Mouse (Mus musculus) heart, postnatal 0 days (tissue): ENCODE results near the gene Larp1. TPM values are rescaled to one million over a fixed set of nuclear protein-coding genes. Genes with fewer than 3 reads are reported as not detected.

Experiments
- ATAC-seq: fragments of 200-750 bp; cut with Nextera tagmentation; 2 replicates; pipeline ENCODE4 v1.8.0; 2017; ENCODE audit warnings: low read depth, moderate number of reproducible peaks, moderate library complexity; ENCODE audit not compliant: insufficient read depth
- DNase-seq: peaks from one replicate; pipeline ENCODE4 v3.0.0-alpha.2; 2016; ENCODE audit warnings: low spot score
- H3K27ac ChIP-seq: fragments of 300-500 bp; sonication (generic); 2 replicates; pipeline ENCODE4 v1.5.1; 2014; ENCODE audit warnings: low read depth, mild to moderate bottlenecking
- H3K27me3 ChIP-seq: fragments of 300-500 bp; sonication (generic); 2 replicates; pipeline ENCODE4 v1.6.1; 2014; ENCODE audit warnings: low read length, mixed read lengths; ENCODE audit not compliant: control insufficient read depth, insufficient read depth
- H3K36me3 ChIP-seq: fragments of 300-500 bp; sonication (generic); replicated peaks from 2 replicates; pipeline ENCODE4 v1.6.1; 2014; ENCODE audit warnings: low read length, mixed read lengths; ENCODE audit not compliant: control insufficient read depth, insufficient read depth
- H3K4me1 ChIP-seq: fragments of 300-500 bp; sonication (generic); 2 replicates; pipeline ENCODE4 v1.6.1; 2014; ENCODE audit warnings: antibody characterized with exemption; ENCODE audit not compliant: control insufficient read depth, insufficient read depth
- H3K4me2 ChIP-seq: fragments of 300-500 bp; sonication (generic); 2 replicates; pipeline ENCODE4 v1.6.1; 2014; ENCODE audit warnings: low read depth, mild to moderate bottlenecking, low read length, moderate library complexity
- H3K4me3 ChIP-seq: fragments of 300-500 bp; sonication (generic); 2 replicates; pipeline ENCODE4 v1.5.1; 2014; ENCODE audit warnings: low read depth, low read length
- H3K9ac ChIP-seq: fragments of 300-500 bp; sonication (generic); replicated peaks from 2 replicates; pipeline ENCODE4 v1.6.1; 2014; ENCODE audit warnings: low read depth, low read length, mixed read lengths
- H3K9me3 ChIP-seq: fragments of 300-500 bp; sonication (generic); replicated peaks from 2 replicates; pipeline ENCODE4 v1.6.1; 2016; ENCODE audit warnings: low read length; ENCODE audit not compliant: control insufficient read depth
- CTCF ChIP-seq: IDR thresholded peaks from 2 replicates; pipeline ENCODE4 v1.5.1; 2016; ENCODE audit warnings: antibody characterized with exemption, control low read depth, low read depth
- EP300 ChIP-seq: IDR thresholded peaks from 2 replicates; pipeline ENCODE4 v1.6.1; 2016; ENCODE audit warnings: antibody characterized with exemption, low read depth
- WGBS: fragments of 180-500 bp; shearing (Covaris S2); extraction: QIAGEN DNeasy Blood & Tissue Kit; methylation state at CpG from one replicate; pipeline ENCODE4 v1.1.7; 2014; 5-methylcytosine and 5-hydroxymethylcytosine counted together
- polyA plus RNA-seq: library from polyadenylated mRNA; unstranded; fragments of >200 nt; fragmentation: Nextera tagmentation; extraction: Ambion mirVana; gene quantifications from 2 replicates; pipeline ENCODE4 v1.2.1, GENCODE M21; 2015
- total RNA-seq: library from RNA; depleted of rRNA; stranded (reverse); fragments of >200 nt; gene quantifications from 2 replicates; pipeline ENCODE4 v1.2.3, GENCODE M21; 2014; ENCODE audit warnings: low replicate concordance

Larp1 gene
- total and polyA plus RNA-seq, 2 experiments from 2014 or later: 8.3 to 18.2 TPM

- Histone ChIP-seq H3K27ac (peak overlapping the region; percentile 92), H3K4me2 (peak overlapping the region; percentile 93), H3K9ac (peak overlapping the region; percentile 97), H3K9me3 (no peaks in the 10 kb centered on the region), H3K36me3 (no peaks in the 10 kb centered on the region), H3K4me1 (peaks cover 12% of the 10 kb centered on the region), H3K27me3 (no peaks in the 10 kb centered on the region), H3K4me3 (peak overlapping the region; percentile 86)
- DNase-seq (peak; percentile 47), ATAC-seq (no peak)
- 2% methylated on average over 16 of the region's 16 CpGs for WGBS
- TF ChIP-seq EP300 (no peak), CTCF (no peak)
These were observed 1.4 kb downstream of the Larp1 start for GRCm38 (mm10) chr11:58010226-58010781.

- Histone ChIP-seq H3K9me3 (no peaks in the 10 kb centered on the region), H3K4me1 (peaks cover 12% of the 10 kb centered on the region), H3K4me2 (peak overlapping the region; percentile 93), H3K36me3 (no peaks in the 10 kb centered on the region), H3K9ac (0 out of 2 replicates have a peak overlapping the region, but pooled peaks have one; percentile 97), H3K27ac (peak overlapping the region; percentile 92; the same call in 1 of the 2 replicates), H3K4me3 (peak overlapping the region; percentile 86), H3K27me3 (no peaks in the 10 kb centered on the region)
- WGBS: 3% methylated on average over 1 of the region's 1 CpGs
- no peak for ATAC-seq
- DNase-seq: no peak
- no peak for TF ChIP-seq CTCF
- no peak for TF ChIP-seq EP300
These were observed 2.1 kb downstream of the Larp1 start for GRCm38 (mm10) chr11:58010930-58011329.

DNA sequence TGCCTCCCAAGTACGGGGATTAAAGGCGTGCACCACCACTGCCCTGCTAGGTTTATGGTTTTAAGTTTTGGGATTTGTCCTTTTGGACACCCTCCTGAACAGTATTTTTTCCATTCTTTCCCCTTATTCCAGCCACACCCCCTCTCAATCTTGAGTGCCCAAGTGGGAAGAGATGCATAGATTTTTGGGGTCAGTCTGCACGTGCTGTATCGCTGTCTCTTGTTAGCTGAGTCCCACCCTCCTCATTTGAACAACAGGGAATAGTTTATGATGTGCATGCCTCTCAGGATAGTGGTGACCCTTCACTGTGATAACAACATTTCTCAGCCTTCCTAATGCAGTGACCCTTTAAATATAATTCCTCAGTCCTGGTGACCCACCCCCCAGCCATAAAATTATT, 2.9 kb downstream of the Larp1 start:
- Histone ChIP-seq H3K9me3 (no peaks in the 10 kb centered on the region), H3K4me2 (peak overlapping the region; percentile 93; the same call in 1 of the 2 replicates), H3K4me3 (no peak overlapping the region), H3K36me3 (no peaks in the 10 kb centered on the region), H3K4me1 (peaks cover 21% of the 10 kb centered on the region), H3K9ac (0 out of 2 replicates have a peak overlapping the region, but pooled peaks have one; percentile 4), H3K27ac (no peak overlapping the region), H3K27me3 (no peaks in the 10 kb centered on the region)
- ATAC-seq (no peak), DNase-seq (no peak)
- TF ChIP-seq CTCF (no peak), EP300 (no peak)
- WGBS: 70% methylated on average over 4 of the region's 4 CpGs

DNA sequence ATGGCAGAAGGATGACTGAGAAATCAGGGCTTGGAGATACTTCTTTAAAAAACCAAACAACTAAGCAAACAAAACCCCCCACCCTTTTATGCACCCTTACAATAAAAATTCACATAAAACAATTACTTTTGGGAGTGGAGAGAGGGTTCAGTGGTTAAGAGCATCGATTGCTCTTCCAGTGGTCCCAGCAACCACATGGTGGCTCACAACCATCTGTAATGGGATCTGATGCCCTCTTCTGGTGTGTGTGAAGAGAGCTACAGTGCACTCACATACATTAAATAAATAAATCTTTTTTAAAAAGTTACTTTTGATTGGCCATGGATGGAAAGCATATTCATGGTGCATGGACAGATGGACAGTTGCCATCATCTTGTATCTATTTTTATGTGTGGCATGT, 3.8 kb downstream of the Larp1 start:
- Histone ChIP-seq H3K4me1 (peaks cover 30% of the 10 kb centered on the region), H3K27me3 (no peaks in the 10 kb centered on the region), H3K9me3 (no peaks in the 10 kb centered on the region), H3K9ac (no peak overlapping the region), H3K4me2 (no peak overlapping the region), H3K36me3 (no peaks in the 10 kb centered on the region), H3K27ac (no peak overlapping the region), H3K4me3 (no peak overlapping the region)
- 95% methylated on average over 1 of the region's 1 CpGs for WGBS
- DNase-seq (no peak), ATAC-seq (no peak)
- TF ChIP-seq EP300: no peak
- no peak for TF ChIP-seq CTCF

GRCm38 (mm10) chr11:58013100-58013499, 4.2 kb downstream of the Larp1 start:
- no peak overlapping the region for H3K4me2 ChIP-seq
- no peaks in the 10 kb centered on the region for H3K36me3 ChIP-seq
- TF ChIP-seq CTCF (no peak), EP300 (no peak)

DNA sequence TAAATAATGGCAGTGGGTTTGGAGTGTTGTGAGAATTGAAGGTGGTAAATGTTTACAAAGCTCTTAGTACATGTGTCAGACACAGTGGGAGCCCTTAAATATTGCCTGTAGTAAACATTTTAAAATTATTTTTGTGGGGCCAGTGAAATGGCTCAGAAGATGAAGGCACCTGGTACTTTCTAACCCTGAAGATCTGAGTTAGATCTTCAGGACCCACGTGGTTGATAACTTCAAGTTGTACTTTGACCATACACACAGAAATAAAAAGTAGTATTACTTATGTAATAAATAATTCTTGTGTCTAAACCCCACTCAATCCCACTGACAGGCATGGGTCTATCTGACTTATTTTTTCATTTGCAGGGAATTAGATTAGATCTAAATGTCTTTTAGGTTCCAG, 5.7 kb downstream of the Larp1 start:
- 69% methylated on average over 1 of the region's 1 CpGs for WGBS
- H3K36me3 ChIP-seq: no peaks in the 10 kb centered on the region
- no peak overlapping the region for H3K9ac ChIP-seq
- H3K27me3 ChIP-seq: no peaks in the 10 kb centered on the region
- H3K4me3 ChIP-seq: no peak overlapping the region
- peaks cover 46% of the 10 kb centered on the region for H3K4me1 ChIP-seq
- ATAC-seq: no peak
- no peaks in the 10 kb centered on the region for H3K9me3 ChIP-seq
- H3K4me2 ChIP-seq: no peak overlapping the region
- no peak for DNase-seq
- no peak overlapping the region for H3K27ac ChIP-seq
- TF ChIP-seq CTCF (no peak), EP300 (no peak)

More at GRCm38 (mm10) chr11:58013100-58013499, 4.2 kb downstream of the Larp1 start:
- Histone ChIP-seq H3K4me1 (peaks cover 34% of the 10 kb centered on the region), H3K9me3 (no peaks in the 10 kb centered on the region), H3K27me3 (no peaks in the 10 kb centered on the region), H3K27ac (no peak overlapping the region), H3K4me3 (no peak overlapping the region), H3K9ac (no peak overlapping the region)
- ATAC-seq (no peak), DNase-seq (no peak)
